Mouse (Mus musculus): ENCODE data around the gene Avpi1.

DNA sequence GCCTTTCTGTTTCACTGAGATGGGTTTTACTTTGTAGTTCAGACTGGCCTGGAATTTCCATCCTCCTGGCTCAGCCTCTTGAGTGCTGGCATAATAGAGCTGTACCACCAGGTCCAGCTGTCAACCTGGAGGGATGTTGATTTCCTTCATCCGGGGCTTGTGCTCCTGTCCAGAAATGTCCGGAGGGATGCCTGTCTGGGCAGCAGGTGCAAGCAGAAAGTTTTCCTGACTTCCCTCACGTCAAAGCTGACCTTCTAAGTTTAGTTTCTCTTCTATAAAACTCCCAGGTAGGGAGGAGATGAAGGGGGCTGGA, 1.4 kb upstream of the Avpi1 start:
- TF ChIP-seq CTCF (IDR thresholded peaks at IDR 0.05; ENCODE audit: control insufficient read depth, insufficient read depth, insufficient read length) = no peak
- no peak for TF ChIP-seq USF1 (IDR thresholded peaks at IDR 0.05; ENCODE audit: low read depth)
- TF ChIP-seq FOSL1 (IDR thresholded peaks at IDR 0.05; ENCODE audit: insufficient read depth, low read length, poor library complexity, severe bottlenecking) = no peak
- no peak for TF ChIP-seq MAX (IDR thresholded peaks at IDR 0.05)
- no peak for TF ChIP-seq MYOD1 (IDR thresholded peaks at IDR 0.05; ENCODE audit: control insufficient read depth, insufficient read length, low read depth)

Data from C2C12 (cell line).